Mouse (Mus musculus): ENCODE measurements around the gene Bloc1s3. TPM values are rescaled to one million over a fixed set of nuclear protein-coding genes. Genes with fewer than 3 reads are reported as not detected.
"Not testable (repeated sequence)": the region's sequence is repeated elsewhere in the genome, so short reads cannot be mapped to it uniquely, and the experiment has no call there.

The Bloc1s3 gene
- polyA plus RNA-seq, 1 experiment from 2014 or later, result 0.74 TPM

GRCm38 (mm10) chr7:19524420-19525104, 16.4 kb upstream of the Bloc1s3 start:
- Histone ChIP-seq H3K36me3 (ENCODE audit: control insufficient read depth, insufficient read depth, low read length) (peaks cover 3% of the 10 kb centered on the region; the same call in 1 of the 2 replicates), H3K4me2 (replicated peaks; ENCODE audit: low read depth, low read length) (peak overlapping the region; percentile 90), H3K27me3 (ENCODE audit: control insufficient read depth, insufficient read depth, low read length) (peaks cover 47% of the 10 kb centered on the region)

GRCm38 (mm10) chr7:19523757-19524419, 15.7 kb upstream of the Bloc1s3 start:
- peaks cover 52% of the 10 kb centered on the region for H3K27me3 ChIP-seq (ENCODE audit: control insufficient read depth, insufficient read depth, low read length)
- no peaks in the 10 kb centered on the region for H3K36me3 ChIP-seq (ENCODE audit: control insufficient read depth, insufficient read depth, low read length)
- H3K4me2 ChIP-seq (replicated peaks; ENCODE audit: low read depth, low read length), result peak overlapping the region; percentile 90
- peak; percentile 44 for ATAC-seq (ENCODE audit: insufficient number of reproducible peaks, insufficient read depth, low FRiP score, low read depth)
- peak overlapping the region; percentile 37 for H3K4me3 ChIP-seq (ENCODE audit: low read depth, low read length)
- no peaks in the 10 kb centered on the region for H3K9me3 ChIP-seq (ENCODE audit: control insufficient read depth, low read depth, low read length)
- 2% methylated on average over 64 of the region's 64 CpGs for WGBS
- peak overlapping the region; percentile 18; the same call in 1 of the 2 replicates for H3K9ac ChIP-seq (replicated peaks; ENCODE audit: low read depth, low read length)
- H3K4me1 ChIP-seq (ENCODE audit: control insufficient read depth, insufficient read depth, low read length), result peaks cover 17% of the 10 kb centered on the region
- H3K27ac ChIP-seq (ENCODE audit: low read length), result no peak overlapping the region

More at GRCm38 (mm10) chr7:19524420-19525104, 16.4 kb upstream of the Bloc1s3 start:
- Histone ChIP-seq H3K9ac (replicated peaks; ENCODE audit: low read depth, low read length) (0 out of 2 replicates have a peak overlapping the region, but pooled peaks have one; percentile 18), H3K4me1 (ENCODE audit: control insufficient read depth, insufficient read depth, low read length) (peaks cover 17% of the 10 kb centered on the region), H3K9me3 (ENCODE audit: control insufficient read depth, low read depth, low read length) (no peaks in the 10 kb centered on the region), H3K27ac (ENCODE audit: low read length) (no peak overlapping the region), H3K4me3 (ENCODE audit: low read depth, low read length) (peak overlapping the region; percentile 37)
- WGBS, result 18% methylated on average over 24 of the region's 24 CpGs
- ATAC-seq (ENCODE audit: insufficient number of reproducible peaks, insufficient read depth, low FRiP score, low read depth), result no peak

GRCm38 (mm10) chr7:19523017-19523756, 15.0 kb upstream of the Bloc1s3 start:
- Histone ChIP-seq H3K4me1 (ENCODE audit: control insufficient read depth, insufficient read depth, low read length) (peaks cover 17% of the 10 kb centered on the region), H3K36me3 (ENCODE audit: control insufficient read depth, insufficient read depth, low read length) (no peaks in the 10 kb centered on the region), H3K9ac (replicated peaks; ENCODE audit: low read depth, low read length) (no peak overlapping the region), H3K27me3 (ENCODE audit: control insufficient read depth, insufficient read depth, low read length) (peaks cover 57% of the 10 kb centered on the region), H3K4me3 (ENCODE audit: low read depth, low read length) (peak overlapping the region; percentile 37), H3K9me3 (ENCODE audit: control insufficient read depth, low read depth, low read length) (no peaks in the 10 kb centered on the region), H3K4me2 (replicated peaks; ENCODE audit: low read depth, low read length) (peak overlapping the region; percentile 90), H3K27ac (ENCODE audit: low read length) (no peak overlapping the region)
- 9% methylated on average over 72 of the region's 72 CpGs for WGBS
- ATAC-seq (ENCODE audit: insufficient number of reproducible peaks, insufficient read depth, low FRiP score, low read depth), result no peak

GRCm38 (mm10) chr7:19520032-19520431, 11.9 kb upstream of the Bloc1s3 start:
- H3K36me3 ChIP-seq (ENCODE audit: control insufficient read depth, insufficient read depth, low read length), result no peaks in the 10 kb centered on the region
- H3K27ac ChIP-seq (ENCODE audit: low read length), result no peak overlapping the region
- H3K27me3 ChIP-seq (ENCODE audit: control insufficient read depth, insufficient read depth, low read length), result peaks cover 63% of the 10 kb centered on the region
- no peak for ATAC-seq (ENCODE audit: insufficient number of reproducible peaks, insufficient read depth, low FRiP score, low read depth)
- H3K9me3 ChIP-seq (ENCODE audit: control insufficient read depth, low read depth, low read length), result no peaks in the 10 kb centered on the region
- H3K4me2 ChIP-seq (replicated peaks; ENCODE audit: low read depth, low read length), result peak overlapping the region; percentile 40
- peak overlapping the region; percentile 25; the same call in 1 of the 2 replicates for H3K9ac ChIP-seq (replicated peaks; ENCODE audit: low read depth, low read length)
- H3K4me3 ChIP-seq (ENCODE audit: low read depth, low read length), result peak overlapping the region; percentile 4; the same call in 1 of the 2 replicates
- H3K4me1 ChIP-seq (ENCODE audit: control insufficient read depth, insufficient read depth, low read length), result peaks cover 17% of the 10 kb centered on the region
- 4% methylated on average over 21 of the region's 23 CpGs for WGBS

GRCm38 (mm10) chr7:19517652-19518365, 9.6 kb upstream of the Bloc1s3 start, which contains the start of gene Nkpd1:
Gene Nkpd1, plus strand, starts transcription at chr7:19517838.
- Histone ChIP-seq H3K9me3 (ENCODE audit: control insufficient read depth, low read depth, low read length) (no peaks in the 10 kb centered on the region), H3K27ac (ENCODE audit: low read length) (no peak within 1 kb of the TSS), H3K4me2 (replicated peaks; ENCODE audit: low read depth, low read length) (peak within 1 kb of the TSS; percentile 29; the same call in 1 of the 2 replicates), H3K4me1 (ENCODE audit: control insufficient read depth, insufficient read depth, low read length) (peaks cover under 1% of the 10 kb centered on the region), H3K4me3 (ENCODE audit: low read depth, low read length) (no peak within 1 kb of the TSS), H3K27me3 (ENCODE audit: control insufficient read depth, insufficient read depth, low read length) (peaks cover 42% of the 10 kb centered on the region), H3K9ac (replicated peaks; ENCODE audit: low read depth, low read length) (0 out of 2 replicates have a peak within 1 kb of the TSS, but pooled peaks have one; percentile 1), H3K36me3 (ENCODE audit: control insufficient read depth, insufficient read depth, low read length) (no peaks in the 10 kb centered on the region)
- WGBS, result 8% methylated on average over 23 of the region's 29 CpGs
- ATAC-seq (ENCODE audit: insufficient number of reproducible peaks, insufficient read depth, low FRiP score, low read depth), result no peak

- H3K4me3 ChIP-seq (ENCODE audit: low read depth, low read length), result no peak overlapping the region
- no peak for ATAC-seq (ENCODE audit: insufficient number of reproducible peaks, insufficient read depth, low FRiP score, low read depth)
- H3K4me1 ChIP-seq (ENCODE audit: control insufficient read depth, insufficient read depth, low read length), result peaks cover 2% of the 10 kb centered on the region; the same call in 1 of the 2 replicates
- H3K36me3 ChIP-seq (ENCODE audit: control insufficient read depth, insufficient read depth, low read length), result 0 out of 2 replicates have a peak, but pooled peaks cover 2% of the 10 kb centered on the region
- H3K4me2 ChIP-seq (replicated peaks; ENCODE audit: low read depth, low read length), result no peak overlapping the region
- H3K27me3 ChIP-seq (ENCODE audit: control insufficient read depth, insufficient read depth, low read length), result peaks cover 4% of the 10 kb centered on the region; the same call in 1 of the 2 replicates
- no peaks in the 10 kb centered on the region for H3K9me3 ChIP-seq (ENCODE audit: control insufficient read depth, low read depth, low read length)
- WGBS, result 80% methylated on average over 6 of the region's 6 CpGs
- H3K9ac ChIP-seq (replicated peaks; ENCODE audit: low read depth, low read length), result no peak overlapping the region
- H3K27ac ChIP-seq (ENCODE audit: low read length), result no peak overlapping the region
These were observed 4.2 kb upstream of the Bloc1s3 start for GRCm38 (mm10) chr7:19512353-19512752.

GRCm38 (mm10) chr7:19511934-19512333, 3.8 kb upstream of the Bloc1s3 start:
- H3K9ac ChIP-seq (replicated peaks; ENCODE audit: low read depth, low read length); H3K4me1 ChIP-seq (ENCODE audit: control insufficient read depth, insufficient read depth, low read length); H3K36me3 ChIP-seq (ENCODE audit: control insufficient read depth, insufficient read depth, low read length); H3K4me2 ChIP-seq (replicated peaks; ENCODE audit: low read depth, low read length); H3K27me3 ChIP-seq (ENCODE audit: control insufficient read depth, insufficient read depth, low read length); H3K4me3 ChIP-seq (ENCODE audit: low read depth, low read length); ATAC-seq (ENCODE audit: insufficient number of reproducible peaks, insufficient read depth, low FRiP score, low read depth); H3K9me3 ChIP-seq (ENCODE audit: control insufficient read depth, low read depth, low read length); H3K27ac ChIP-seq (ENCODE audit: low read length): not testable (repeated sequence)
- whole genome bisulfite sequencing, result 87% methylated on average over 6 of the region's 7 CpGs

Measured in stomach, embryonic 14.5 days (tissue).